Mouse (Mus musculus) erythroblast, embryonic 14.5 days (primary cell): Measurements from ENCODE around the gene Lmln.
"Not testable (repeated sequence)": the region's sequence is repeated elsewhere in the genome, so short reads cannot be mapped to it uniquely, and the experiment has no call there.

Experiments used
- GATA1 ChIP-seq: IDR thresholded peaks from 2 replicates; pipeline ENCODE4 v1.6.1; 2012; ENCODE audit warnings: low read length, inconsistent platforms, mixed read lengths
- TAL1 ChIP-seq: IDR thresholded peaks from 3 replicates; pipeline ENCODE4 v1.6.1; 2012; ENCODE audit warnings: low read length, inconsistent platforms, mixed read lengths

GRCm38 (mm10) chr16:33139061-33139460 lies 76.7 kb downstream of the Lmln start:
- not testable (repeated sequence) for TF ChIP-seq TAL1, GATA1
